ENCODE assay signal across 7 mouse cellular contexts in genomic region chr7:80339793-80340628, GRCm38 (mm10). TPM values are rescaled to one million over a fixed set of nuclear protein-coding genes. Genes with fewer than 3 reads are reported as not detected.
A peak's percentile ranks its signal among the peaks of the same experiment; 100 is the strongest.
DNase-seq lines count a peak whose midpoint lies in the region; ATAC-seq lines count a peak whose summit lies in the region.

No protein-coding gene starts in this region.

- H3K36me3 ChIP-seq in intestine, embryonic 15.5 days, result peaks cover 17% of the 10 kb centered on the region
- peaks cover 30% of the 10 kb centered on the region for H3K36me3 ChIP-seq in midbrain, embryonic 10.5 days

- under 1% methylated on average over 45 of the region's 45 CpGs for WGBS in intestine, embryonic 15.5 days
- under 1% methylated on average over 45 of the region's 45 CpGs for WGBS in midbrain, embryonic 10.5 days

- ATAC-seq in intestine, embryonic 15.5 days, result peak; percentile 98

- H3K4me3 ChIP-seq in intestine, embryonic 15.5 days (replicated peaks), result peak overlapping the region; percentile 67
- peak overlapping the region; percentile 72 for H3K4me3 ChIP-seq in midbrain, embryonic 10.5 days

- peak; percentile 98 to 99 for DNase-seq in adrenal gland, adult (ENCODE audit: inconsistent age in 2 of 2, low spot score in 1 of 2)
- peak; percentile 99 for DNase-seq in embryo, embryonic 10.5 days (ENCODE audit: low spot score)
- peak; percentile 96 for DNase-seq in gastrocnemius, postnatal 25 days
- DNase-seq in left cerebral cortex, postnatal 25 days (ENCODE audit: low spot score in 2 of 2), result peak; percentile 98 to 99
- DNase-seq in midbrain, embryonic 10.5 days (ENCODE audit: low spot score), result peak; percentile 97
- DNase-seq in right cerebral cortex, postnatal 4 days, result peak; percentile 99

- peak overlapping the region; percentile 64 for H3K9ac ChIP-seq in intestine, embryonic 15.5 days

- intact Hi-C loops in left cerebral cortex, postnatal 25 days (cut with DNase I), result loop anchor here (2.0 kb wide), 1 partner anchor 15 kb away; the partner anchor contains the start of gene Rccd1

- peak overlapping the region; percentile 92 for H3K4me2 ChIP-seq in intestine, embryonic 15.5 days (replicated peaks)

- H3K27me3 ChIP-seq in intestine, embryonic 15.5 days (replicated peaks), result no peaks in the 10 kb centered on the region
- H3K27me3 ChIP-seq in midbrain, embryonic 10.5 days (ENCODE audit: low read depth, poor library complexity, severe bottlenecking), result peaks cover 16% of the 10 kb centered on the region

- H3K9me3 ChIP-seq in intestine, embryonic 15.5 days, result no peaks in the 10 kb centered on the region
- no peaks in the 10 kb centered on the region for H3K9me3 ChIP-seq in midbrain, embryonic 10.5 days (replicated peaks)

- H3K4me1 ChIP-seq in intestine, embryonic 15.5 days (replicated peaks), result peaks cover 25% of the 10 kb centered on the region
- H3K4me1 ChIP-seq in midbrain, embryonic 10.5 days, result peaks cover 55% of the 10 kb centered on the region

- H3K27ac ChIP-seq in intestine, embryonic 15.5 days, result peak overlapping the region; percentile 90
- H3K27ac ChIP-seq in midbrain, embryonic 10.5 days (replicated peaks), result peak overlapping the region; percentile 85

RNA-seq across cellular contexts. Expression of gene Unc45a, which starts 0.8 kb away (rescaled TPM):
- total RNA-seq in gastrocnemius, postnatal 25 days (2021), result 10 to 100 TPM; 11.6 to 12.6 TPM
- 37.0 and 37.6 TPM in 2 replicates for polyA plus RNA-seq in intestine, embryonic 15.5 days (2015; fragmentation: Nextera tagmentation; extraction: Ambion mirVana)
- 10 to 100 TPM; 38.4 to 45.3 TPM for total RNA-seq in left cerebral cortex, postnatal 25 days (2021)
- polyA plus RNA-seq in midbrain, embryonic 10.5 days (2016; fragmentation: Nextera tagmentation; extraction: Ambion mirVana), result 42.3 and 46.7 TPM in 2 replicates

RNA-seq across cellular contexts. Expression of gene Hddc3, which starts 2.9 kb away (rescaled TPM):
- total RNA-seq in gastrocnemius, postnatal 25 days (2021), result 10 to 100 TPM; 21.6 to 22.8 TPM
- 14.7 and 15.4 TPM in 2 replicates for polyA plus RNA-seq in intestine, embryonic 15.5 days (2015; fragmentation: Nextera tagmentation; extraction: Ambion mirVana)
- total RNA-seq in left cerebral cortex, postnatal 25 days (2021), result 10 to 100 TPM; 47.1 to 50.5 TPM
- polyA plus RNA-seq in midbrain, embryonic 10.5 days (2016; fragmentation: Nextera tagmentation; extraction: Ambion mirVana), result 24.8 and 24.9 TPM in 2 replicates

RNA-seq across cellular contexts. Expression of gene Rccd1, which starts 15.8 kb away (rescaled TPM):
- total RNA-seq in gastrocnemius, postnatal 25 days (2021), result 1 to 10 TPM; 8.1 to 8.6 TPM
- polyA plus RNA-seq in intestine, embryonic 15.5 days (2015; fragmentation: Nextera tagmentation; extraction: Ambion mirVana), result 9.3 and 10.7 TPM in 2 replicates
- total RNA-seq in left cerebral cortex, postnatal 25 days (2021), result 10 to 100 TPM; 15.6 to 16.0 TPM
- 12.6 and 13.4 TPM in 2 replicates for polyA plus RNA-seq in midbrain, embryonic 10.5 days (2016; fragmentation: Nextera tagmentation; extraction: Ambion mirVana)

RNA-seq across cellular contexts. Expression of gene Man2a2, which starts 31.2 kb away (rescaled TPM):
- 100 to 1,000 TPM; 138 to 146 TPM for total RNA-seq in gastrocnemius, postnatal 25 days (2021)
- 13.1 and 14.7 TPM in 2 replicates for polyA plus RNA-seq in intestine, embryonic 15.5 days (2015; fragmentation: Nextera tagmentation; extraction: Ambion mirVana)
- 100 to 1,000 TPM; 128 to 147 TPM for total RNA-seq in left cerebral cortex, postnatal 25 days (2021)
- polyA plus RNA-seq in midbrain, embryonic 10.5 days (2016; fragmentation: Nextera tagmentation; extraction: Ambion mirVana), result 15.7 and 18.4 TPM in 2 replicates

RNA-seq across cellular contexts. Expression of gene Prc1, which starts 45.8 kb away (rescaled TPM):
- total RNA-seq in gastrocnemius, postnatal 25 days (2021), result 1 to 10 TPM; 2.4 to 2.9 TPM
- 118 and 121 TPM in 2 replicates for polyA plus RNA-seq in intestine, embryonic 15.5 days (2015; fragmentation: Nextera tagmentation; extraction: Ambion mirVana)
- total RNA-seq in left cerebral cortex, postnatal 25 days (2021), result 1 to 10 TPM; 1.5 TPM
- polyA plus RNA-seq in midbrain, embryonic 10.5 days (2016; fragmentation: Nextera tagmentation; extraction: Ambion mirVana), result 253 and 279 TPM in 2 replicates

Comparison
In these comparisons a context has a peak if more than half of its experiments do, and no peak if none do; other contexts are left out.
1. Peak in every context shown above with its lines: DNase-seq, ATAC-seq, H3K4me3 ChIP-seq and H3K27ac ChIP-seq.